Mouse (Mus musculus): ENCODE measurements around the gene Cntrl. TPM values are rescaled to one million over a fixed set of nuclear protein-coding genes. Genes with fewer than 3 reads are reported as not detected.

Cntrl gene
- polyA plus RNA-seq, 1 experiment: 20.4 TPM

DNA sequence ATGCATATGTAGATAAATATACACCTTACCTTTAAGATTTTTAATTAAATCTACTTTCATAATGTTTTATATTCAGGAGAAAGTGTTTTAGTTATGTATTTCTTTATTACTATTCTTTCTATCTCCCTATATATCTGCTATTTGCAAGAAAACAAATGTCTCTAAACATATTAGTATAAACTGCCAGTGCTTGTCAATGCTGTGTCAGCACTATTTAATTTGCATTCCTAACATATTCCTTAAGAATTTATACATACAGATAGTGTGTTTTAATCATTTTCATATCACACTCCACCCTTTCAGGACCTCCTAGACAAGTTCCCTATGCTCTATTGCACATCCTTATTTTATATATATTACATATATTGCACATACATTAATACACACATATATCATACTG, 6.5 kb upstream of the Cntrl start:
- TF ChIP-seq CTCF (IDR thresholded peaks at IDR 0.05; ENCODE audit: control insufficient read depth, insufficient read depth, insufficient replicate concordance, low read depth, low read length) (no peak), POLR2A (IDR thresholded peaks at IDR 0.05; ENCODE audit: control insufficient read depth, low read depth, low read length) (no peak)
- no peaks in the 10 kb centered on the region for H3K27me3 ChIP-seq (ENCODE audit: control insufficient read depth, insufficient read depth, low read length)
- no peak overlapping the region for H3K4me3 ChIP-seq (ENCODE audit: control insufficient read depth, low read depth, low read length)

DNA sequence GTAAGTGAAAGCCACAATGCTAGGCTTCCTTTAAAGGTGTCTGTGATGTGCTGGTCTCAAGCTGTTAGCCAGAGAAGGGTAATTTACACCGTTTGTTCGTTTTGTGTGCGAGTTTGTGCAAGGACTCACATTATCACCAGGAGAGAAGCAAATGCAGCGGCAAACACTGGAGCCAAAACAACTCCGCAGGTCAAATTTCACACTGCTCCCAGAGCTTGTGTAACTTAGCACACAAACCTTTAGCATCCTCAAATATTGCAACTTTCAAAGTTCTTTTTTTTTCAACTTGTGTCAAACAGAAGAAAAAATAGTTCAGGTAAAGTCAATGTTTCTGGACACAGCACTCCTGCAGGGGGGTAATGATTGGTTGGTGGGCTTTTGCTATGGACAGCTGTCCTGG, 5.7 kb upstream of the Cntrl start:
- Histone ChIP-seq H3K27me3 (ENCODE audit: control insufficient read depth, insufficient read depth, low read length) (no peaks in the 10 kb centered on the region), H3K4me1 (ENCODE audit: control insufficient read depth, insufficient read depth, low read length) (peaks cover under 1% of the 10 kb centered on the region; the same call in 1 of the 2 replicates), H3K4me3 (ENCODE audit: control insufficient read depth, low read depth, low read length) (no peak overlapping the region), H3K36me3 (ENCODE audit: control insufficient read depth, insufficient read depth, low read length) (no peaks in the 10 kb centered on the region), H3K27ac (ENCODE audit: control insufficient read depth, insufficient read depth, low read depth, low read length) (no peak overlapping the region)
- TF ChIP-seq CTCF (IDR thresholded peaks at IDR 0.05; ENCODE audit: control insufficient read depth, insufficient read depth, insufficient replicate concordance, low read depth, low read length) (no peak), POLR2A (IDR thresholded peaks at IDR 0.05; ENCODE audit: control insufficient read depth, low read depth, low read length) (no peak)

More for the DNA sequence above, 6.5 kb upstream of the Cntrl start:
- Histone ChIP-seq H3K27ac (ENCODE audit: control insufficient read depth, insufficient read depth, low read depth, low read length) (no peak overlapping the region), H3K36me3 (ENCODE audit: control insufficient read depth, insufficient read depth, low read length) (no peaks in the 10 kb centered on the region), H3K4me1 (ENCODE audit: control insufficient read depth, insufficient read depth, low read length) (no peaks in the 10 kb centered on the region)

DNA sequence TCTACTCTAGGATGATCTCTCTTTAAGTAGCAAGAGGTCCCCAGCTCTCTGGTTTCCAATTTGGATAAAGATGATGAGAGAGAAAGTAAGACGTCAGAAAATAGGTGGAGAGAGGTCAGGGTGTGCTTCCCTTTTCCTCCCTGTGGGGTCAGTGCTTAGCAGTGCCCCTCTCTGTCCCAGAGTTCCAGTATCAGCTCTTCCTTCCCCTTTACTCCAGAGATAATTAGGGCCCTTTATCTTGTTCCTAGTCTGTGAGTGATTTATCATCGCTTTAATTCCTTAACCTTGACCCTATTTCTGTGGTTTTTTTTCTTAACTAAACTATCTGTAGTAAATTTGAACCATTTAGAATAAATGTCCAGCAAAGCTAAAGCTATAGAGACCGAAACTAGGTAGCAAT, 4.4 kb upstream of the Cntrl start:
- Histone ChIP-seq H3K4me3 (ENCODE audit: control insufficient read depth, low read depth, low read length) (no peak overlapping the region), H3K27me3 (ENCODE audit: control insufficient read depth, insufficient read depth, low read length) (no peaks in the 10 kb centered on the region), H3K27ac (ENCODE audit: control insufficient read depth, insufficient read depth, low read depth, low read length) (no peak overlapping the region), H3K4me1 (ENCODE audit: control insufficient read depth, insufficient read depth, low read length) (peaks cover 6% of the 10 kb centered on the region), H3K36me3 (ENCODE audit: control insufficient read depth, insufficient read depth, low read length) (no peaks in the 10 kb centered on the region)
- no peak for TF ChIP-seq POLR2A (IDR thresholded peaks at IDR 0.05; ENCODE audit: control insufficient read depth, low read depth, low read length)
- no peak for TF ChIP-seq CTCF (IDR thresholded peaks at IDR 0.05; ENCODE audit: control insufficient read depth, insufficient read depth, insufficient replicate concordance, low read depth, low read length)

DNA sequence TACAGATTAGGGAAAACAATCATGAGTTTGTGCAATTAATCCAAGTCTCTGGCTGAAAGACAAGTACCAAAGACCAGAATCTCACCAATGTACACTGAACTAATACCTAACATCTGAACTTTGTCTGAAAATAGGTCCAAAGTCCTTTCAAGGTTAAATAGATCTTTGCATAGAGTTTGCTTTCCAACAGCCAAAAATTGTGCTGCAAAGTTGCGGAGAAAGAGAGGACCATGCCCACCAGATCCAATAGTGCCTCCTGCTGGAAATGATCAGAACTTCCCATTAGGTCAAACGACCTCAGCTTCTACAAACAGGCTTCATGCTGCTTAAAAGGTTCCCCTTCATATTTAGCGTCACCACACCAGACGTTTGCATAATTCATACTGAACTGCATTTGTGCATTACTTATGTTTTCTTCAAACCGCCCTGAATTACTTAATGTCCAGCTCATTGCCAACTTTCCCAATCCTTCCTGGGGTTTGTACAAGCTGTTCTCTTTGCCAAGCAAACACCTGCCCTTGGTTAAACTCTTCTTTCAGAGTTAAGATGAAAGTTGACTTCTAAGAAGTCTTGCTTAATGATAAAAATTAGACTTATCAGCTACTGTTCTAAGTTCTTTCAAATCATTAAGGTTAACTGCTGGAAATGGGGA, 1.2 kb upstream of the Cntrl start:
- H3K27ac ChIP-seq (ENCODE audit: control insufficient read depth, insufficient read depth, low read depth, low read length): no peak overlapping the region
- no peak overlapping the region for H3K4me3 ChIP-seq (ENCODE audit: control insufficient read depth, low read depth, low read length)
- TF ChIP-seq CTCF (IDR thresholded peaks at IDR 0.05; ENCODE audit: control insufficient read depth, insufficient read depth, insufficient replicate concordance, low read depth, low read length): no peak
- TF ChIP-seq POLR2A (IDR thresholded peaks at IDR 0.05; ENCODE audit: control insufficient read depth, low read depth, low read length): no peak
- H3K27me3 ChIP-seq (ENCODE audit: control insufficient read depth, insufficient read depth, low read length): no peaks in the 10 kb centered on the region
- no peaks in the 10 kb centered on the region for H3K36me3 ChIP-seq (ENCODE audit: control insufficient read depth, insufficient read depth, low read length)
- peaks cover 9% of the 10 kb centered on the region for H3K4me1 ChIP-seq (ENCODE audit: control insufficient read depth, insufficient read depth, low read length)

DNA sequence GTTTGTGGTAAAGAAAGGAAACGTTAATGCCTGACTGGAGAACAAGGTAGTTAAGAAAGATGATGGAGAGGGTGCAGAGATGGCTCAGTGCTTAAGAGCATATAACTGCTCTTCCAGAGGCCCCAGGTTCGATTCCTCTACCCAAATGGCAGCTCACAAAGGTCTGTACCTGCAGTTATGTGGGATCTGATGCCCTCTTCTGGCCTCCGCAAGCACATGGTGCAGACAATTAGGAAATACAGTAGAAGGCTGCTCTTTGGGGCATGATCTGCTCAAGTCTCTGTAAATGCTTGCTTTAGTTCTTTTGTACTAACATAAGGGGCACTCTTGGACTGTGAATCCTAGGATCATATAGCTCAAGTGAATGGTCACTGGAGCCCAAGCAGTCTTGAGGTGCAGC, 580 bp upstream of the Cntrl start:
- no peak for TF ChIP-seq POLR2A (IDR thresholded peaks at IDR 0.05; ENCODE audit: control insufficient read depth, low read depth, low read length)
- TF ChIP-seq CTCF (IDR thresholded peaks at IDR 0.05; ENCODE audit: control insufficient read depth, insufficient read depth, insufficient replicate concordance, low read depth, low read length): 0 out of 2 replicates have a peak, but pooled peaks have one; percentile 10
- H3K27me3 ChIP-seq (ENCODE audit: control insufficient read depth, insufficient read depth, low read length): no peaks in the 10 kb centered on the region
- H3K4me3 ChIP-seq (ENCODE audit: control insufficient read depth, low read depth, low read length): peak overlapping the region; percentile 89
- H3K36me3 ChIP-seq (ENCODE audit: control insufficient read depth, insufficient read depth, low read length): no peaks in the 10 kb centered on the region
- peak overlapping the region; percentile 91 for H3K27ac ChIP-seq (ENCODE audit: control insufficient read depth, insufficient read depth, low read depth, low read length)
- H3K4me1 ChIP-seq (ENCODE audit: control insufficient read depth, insufficient read depth, low read length): peaks cover 9% of the 10 kb centered on the region

DNA sequence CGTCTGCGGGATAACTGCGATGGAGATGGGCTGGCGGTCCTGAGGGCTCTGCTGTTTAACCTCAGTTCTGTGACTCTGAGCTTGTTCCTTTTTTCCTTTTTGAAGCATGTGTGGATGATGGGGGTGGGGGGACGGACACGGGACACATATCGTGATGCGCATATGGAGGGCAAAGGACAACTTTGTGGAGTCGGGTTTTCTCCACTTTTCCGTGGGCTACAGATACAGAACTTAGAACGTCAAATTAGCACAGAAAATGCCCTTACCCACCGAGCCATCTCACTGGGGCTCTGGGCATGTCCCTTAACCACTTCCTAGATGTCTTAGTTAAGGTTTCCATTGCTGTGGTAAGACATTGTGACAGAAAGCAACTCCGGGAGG, 622 bp downstream of the Cntrl start:
- no peaks in the 10 kb centered on the region for H3K27me3 ChIP-seq (ENCODE audit: control insufficient read depth, insufficient read depth, low read length)
- H3K27ac ChIP-seq (ENCODE audit: control insufficient read depth, insufficient read depth, low read depth, low read length): peak overlapping the region; percentile 46
- TF ChIP-seq CTCF (IDR thresholded peaks at IDR 0.05; ENCODE audit: control insufficient read depth, insufficient read depth, insufficient replicate concordance, low read depth, low read length) (no peak), POLR2A (IDR thresholded peaks at IDR 0.05; ENCODE audit: control insufficient read depth, low read depth, low read length) (no peak)
- H3K36me3 ChIP-seq (ENCODE audit: control insufficient read depth, insufficient read depth, low read length): no peaks in the 10 kb centered on the region
- peak overlapping the region; percentile 89 for H3K4me3 ChIP-seq (ENCODE audit: control insufficient read depth, low read depth, low read length)
- H3K4me1 ChIP-seq (ENCODE audit: control insufficient read depth, insufficient read depth, low read length): peaks cover 9% of the 10 kb centered on the region

DNA sequence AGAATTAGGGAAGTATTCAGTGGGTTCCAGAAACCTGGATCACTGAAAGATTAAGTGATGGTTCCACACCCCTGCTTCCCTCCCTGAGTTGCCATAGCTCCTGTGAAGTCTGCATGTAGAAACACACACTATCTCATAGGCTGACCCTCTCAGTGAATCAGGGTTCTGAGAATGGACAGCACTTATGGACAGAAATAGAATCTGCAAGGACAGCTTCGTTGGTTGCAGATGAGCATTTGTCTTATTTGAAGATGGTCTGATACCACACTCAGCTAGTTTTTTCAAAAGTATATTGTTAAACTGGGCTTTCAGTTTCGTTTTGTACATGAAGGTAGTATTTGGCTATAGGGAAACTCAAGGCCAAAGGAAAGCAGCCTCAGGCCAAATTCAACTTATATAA, 1.2 kb downstream of the Cntrl start:
- H3K4me1 ChIP-seq (ENCODE audit: control insufficient read depth, insufficient read depth, low read length): peaks cover 9% of the 10 kb centered on the region
- no peaks in the 10 kb centered on the region for H3K27me3 ChIP-seq (ENCODE audit: control insufficient read depth, insufficient read depth, low read length)
- H3K4me3 ChIP-seq (ENCODE audit: control insufficient read depth, low read depth, low read length): no peak overlapping the region
- no peak overlapping the region for H3K27ac ChIP-seq (ENCODE audit: control insufficient read depth, insufficient read depth, low read depth, low read length)
- TF ChIP-seq CTCF (IDR thresholded peaks at IDR 0.05; ENCODE audit: control insufficient read depth, insufficient read depth, insufficient replicate concordance, low read depth, low read length) (no peak), POLR2A (IDR thresholded peaks at IDR 0.05; ENCODE audit: control insufficient read depth, low read depth, low read length) (no peak)
- H3K36me3 ChIP-seq (ENCODE audit: control insufficient read depth, insufficient read depth, low read length): no peaks in the 10 kb centered on the region

Data from testis, adult 2 months (tissue).